Mouse (Mus musculus): ENCODE results near the gene Mepce.
A peak's percentile ranks its signal among the peaks of the same experiment; 100 is the strongest.
"Not testable (repeated sequence)": the region's sequence is repeated elsewhere in the genome, so short reads cannot be mapped to it uniquely, and the experiment has no call there.

Mepce gene

GRCm38 (mm10) chr5:137756882-137757661, 30.4 kb downstream of the Mepce start:
- peak; percentile 91 for DNase-seq

- DNase-seq: no peak
Observed at GRCm38 (mm10) chr5:137756106-137756505, 31.3 kb downstream of the Mepce start.

- DNase-seq: no peak
Observed at GRCm38 (mm10) chr5:137755425-137755824, 32.0 kb downstream of the Mepce start.

GRCm38 (mm10) chr5:137753111-137753832, 34.2 kb downstream of the Mepce start:
- DNase-seq: no peak

GRCm38 (mm10) chr5:137751988-137752387, 35.5 kb downstream of the Mepce start:
- DNase-seq: no peak

- no peak for DNase-seq
Observed at GRCm38 (mm10) chr5:137751221-137751887, 36.1 kb downstream of the Mepce start.

GRCm38 (mm10) chr5:137750212-137750611, 37.2 kb downstream of the Mepce start:
- not testable (repeated sequence) for DNase-seq

- DNase-seq: peak; percentile 50
Observed at GRCm38 (mm10) chr5:137749196-137749836, 38.1 kb downstream of the Mepce start.

GRCm38 (mm10) chr5:137748130-137748770, 39.2 kb downstream of the Mepce start:
- DNase-seq: peak; percentile 55

GRCm38 (mm10) chr5:137747326-137747961, 40.0 kb downstream of the Mepce start:
- peak; percentile 70 for DNase-seq

- DNase-seq: peak; percentile 70
Observed at GRCm38 (mm10) chr5:137746851-137747325, 40.6 kb downstream of the Mepce start.

GRCm38 (mm10) chr5:137746282-137746850, 41.1 kb downstream of the Mepce start:
- peak; percentile 85 for DNase-seq

GRCm38 (mm10) chr5:137745214-137746171, 42.0 kb downstream of the Mepce start, which contains the start of gene Tsc22d4:
Gene Tsc22d4 (plus strand): TSS chr5:137745730.
- peak; percentile 95 for DNase-seq

- DNase-seq: no peak
Observed at GRCm38 (mm10) chr5:137744197-137744596, 43.3 kb downstream of the Mepce start.

GRCm38 (mm10) chr5:137742836-137743235, 44.6 kb downstream of the Mepce start:
- DNase-seq: no peak

- DNase-seq: no peak
Observed at GRCm38 (mm10) chr5:137742048-137742447, 45.4 kb downstream of the Mepce start.

- DNase-seq: peak; percentile 86
Observed at GRCm38 (mm10) chr5:137741023-137741931, 46.2 kb downstream of the Mepce start, which contains the start of gene Nyap1. Gene Nyap1 (minus strand): TSS chr5:137741607.

- DNase-seq: no peak
Observed at GRCm38 (mm10) chr5:137740506-137740905, 46.9 kb downstream of the Mepce start.

- no peak for DNase-seq
Observed at GRCm38 (mm10) chr5:137739471-137739870, 48.0 kb downstream of the Mepce start.

All from kidney, postnatal 10 days (tissue).